In genomic region chr1:80502456-80503165, GRCm38 (mm10) we compare ENCODE assay signal across 33 mouse cellular contexts. TPM values are rescaled to one million over a fixed set of nuclear protein-coding genes. Genes with fewer than 3 reads are reported as not detected.
"Had no signal": no experiment of that assay in that cellular context is flagged by ENCODE, and none has a peak within 500 bp of the region (broad histone marks: within the 10 kb centered on the region; RNA-seq: fewer than 3 reads in every experiment).

No protein-coding gene starts in this region.

- H3K27me3 ChIP-seq: liver, embryonic 13.5 days; neural tube, embryonic 13.5 days; stomach, embryonic 15.5 days had no signal

- H3K4me1 ChIP-seq: liver, embryonic 13.5 days; neural tube, embryonic 13.5 days; stomach, embryonic 15.5 days had no signal

- H3K9me3 ChIP-seq: liver, embryonic 13.5 days; neural tube, embryonic 13.5 days; stomach, embryonic 15.5 days had no signal

- H3K27ac ChIP-seq: kidney, postnatal 0 days; layer of hippocampus, adult 2 months; left cerebral cortex, adult 2 months; liver, embryonic 13.5 days; neural tube, embryonic 13.5 days; stomach, embryonic 15.5 days had no signal

- H3K4me2 ChIP-seq: liver, embryonic 13.5 days; midbrain, embryonic 11.5 days; neural tube, embryonic 13.5 days; stomach, embryonic 15.5 days had no signal

- H3K36me3 ChIP-seq: neural tube, embryonic 13.5 days; stomach, embryonic 15.5 days had no signal

- H3K9ac ChIP-seq: liver, embryonic 13.5 days; neural tube, embryonic 13.5 days; stomach, embryonic 15.5 days had no signal

- DNase-seq: kidney, postnatal 25 days; layer of hippocampus, adult 9-11 months; layer of hippocampus, postnatal 36 days; liver, embryonic 13.5 days; lung, adult 2 months; lung, postnatal 14 days; lung, postnatal 4 days; midbrain, embryonic 14.5 days; retina, postnatal 1 day; right cerebral cortex, postnatal 25 days; spleen, adult 18-20 months; thymus, postnatal 25 days had no signal

- H3K4me3 ChIP-seq: layer of hippocampus, adult 2 months; left cerebral cortex, adult 2 months; liver, embryonic 13.5 days; myocyte; neural tube, embryonic 13.5 days; stomach, embryonic 15.5 days had no signal

RNA-seq across cellular contexts. Expression of gene Gm45261, which starts 41.4 kb away (rescaled TPM):
- total RNA-seq: layer of hippocampus, adult 2 months; layer of hippocampus, postnatal 36 days; left cerebral cortex, adult 2 months; left cerebral cortex, postnatal 10 days; left cerebral cortex, postnatal 36 days; liver, adult 2 months; megakaryocyte progenitor cell, adult 5-6 weeks; megakaryocyte-erythroid progenitor cell, adult 5-6 weeks; monocyte, adult 5-6 weeks; neutrophil, adult 5-6 weeks had no signal
- polyA plus RNA-seq: kidney, embryonic 14.5 days; kidney, postnatal 0 days; large intestine, adult 2 months; limb, embryonic 11.5 days; limb, embryonic 14.5 days; liver, adult 2 months; liver, embryonic 13.5 days; liver, embryonic 16.5 days; lung, adult 2 months; lung, embryonic 16.5 days; midbrain, embryonic 11.5 days; midbrain, embryonic 14.5 days; myocyte; neural tube, embryonic 13.5 days; stomach, embryonic 15.5 days; thymus, postnatal 0 days had no signal
